Mouse (Mus musculus) liver, embryonic 16.5 days (tissue): ENCODE results near the gene Ctsw. TPM values are rescaled to one million over a fixed set of nuclear protein-coding genes. Genes with fewer than 3 reads are reported as not detected.

Experiments used
- polyA plus RNA-seq: library from polyadenylated mRNA; unstranded; fragments of >200 nt; fragmentation: Nextera tagmentation; extraction: Ambion mirVana; gene quantifications from 2 replicates; pipeline ENCODE4 v1.2.1, GENCODE M21; 2015

The Ctsw gene
- polyA plus RNA-seq, 1 experiment from 2014 or later = 0.58 TPM

Other genes starting within 250 kb of the Ctsw start
- 6.8 and 8.1 TPM in 2 replicates for gene Pacs1, start 195.4 kb downstream of the Ctsw start, polyA plus RNA-seq
- gene Sf3b2, start 173.1 kb downstream of the Ctsw start, polyA plus RNA-seq = 103 TPM in 2 replicates
- gene Gal3st3, start 170.2 kb downstream of the Ctsw start, polyA plus RNA-seq = 0.08 TPM in 1 of 2 replicates, not detected in the other
- gene Catsper1, start 132.8 kb downstream of the Ctsw start, polyA plus RNA-seq = not detected in 2 replicates
- 0.57 TPM in 1 of 2 replicates, not detected in the other for gene Cst6, start 118.9 kb downstream of the Ctsw start, polyA plus RNA-seq
- 22.4 and 23.5 TPM in 2 replicates for gene Eif1ad, start 101.8 kb downstream of the Ctsw start, polyA plus RNA-seq
- 189 and 214 TPM in 2 replicates for gene Banf1, start 101.3 kb downstream of the Ctsw start, polyA plus RNA-seq
- gene Sart1, start 79.8 kb downstream of the Ctsw start, polyA plus RNA-seq = 23.8 and 25.8 TPM in 2 replicates
- gene Tsga10ip, start 66.0 kb downstream of the Ctsw start, polyA plus RNA-seq = 0.05 and 0.26 TPM in 2 replicates
- gene Drap1, start 43.5 kb downstream of the Ctsw start, polyA plus RNA-seq = 61.4 and 64.5 TPM in 2 replicates
- gene AI837181, start 43.4 kb downstream of the Ctsw start, polyA plus RNA-seq = 6.1 and 7.1 TPM in 2 replicates
- gene Fosl1, start 21.0 kb downstream of the Ctsw start, polyA plus RNA-seq = not detected in 2 replicates
- 0.86 and 0.97 TPM in 2 replicates for gene Ccdc85b, start 10.6 kb downstream of the Ctsw start, polyA plus RNA-seq
- 25.9 and 27.2 TPM in 2 replicates for gene Fibp, start 7.9 kb downstream of the Ctsw start, polyA plus RNA-seq
- gene Efemp2, start 5.4 kb upstream of the Ctsw start, polyA plus RNA-seq = 13.5 and 15.8 TPM in 2 replicates
- gene Mus81, start 19.9 kb upstream of the Ctsw start, polyA plus RNA-seq = 12.7 and 15.6 TPM in 2 replicates
- 930 and 955 TPM in 2 replicates for gene Cfl1, start 21.9 kb upstream of the Ctsw start, polyA plus RNA-seq
- gene 1700020D05Rik, start 35.3 kb upstream of the Ctsw start, polyA plus RNA-seq = 0.09 and 0.14 TPM in 2 replicates
- gene Snx32, start 42.0 kb upstream of the Ctsw start, polyA plus RNA-seq = 5.7 and 7.2 TPM in 2 replicates
- 0.04 and 0.31 TPM in 2 replicates for gene Ovol1, start 92.1 kb upstream of the Ctsw start, polyA plus RNA-seq
- 3.5 and 4.4 TPM in 2 replicates for gene Ap5b1, start 99.5 kb upstream of the Ctsw start, polyA plus RNA-seq
- gene Rnaseh2c, start 133.4 kb upstream of the Ctsw start, polyA plus RNA-seq = 92.2 and 115 TPM in 2 replicates
- 15.9 and 16.4 TPM in 2 replicates for gene Kat5, start 141.7 kb upstream of the Ctsw start, polyA plus RNA-seq
- gene Rela, start 169.0 kb upstream of the Ctsw start, polyA plus RNA-seq = 21.6 and 23.6 TPM in 2 replicates
- 19.7 and 22.3 TPM in 2 replicates for gene Sipa1, start 195.2 kb upstream of the Ctsw start, polyA plus RNA-seq
- gene Map3k11, start 220.2 kb upstream of the Ctsw start, polyA plus RNA-seq = 12.9 and 15.2 TPM in 2 replicates
- 8.2 and 9.7 TPM in 2 replicates for gene Pcnx3, start 220.4 kb upstream of the Ctsw start, polyA plus RNA-seq
- 0.14 TPM in 2 replicates for gene Kcnk7, start 235.9 kb upstream of the Ctsw start, polyA plus RNA-seq